Mouse (Mus musculus) liver, adult 2 months (tissue): ENCODE data around the gene Tbx21. TPM values are rescaled to one million over a fixed set of nuclear protein-coding genes. Genes with fewer than 3 reads are reported as not detected.

Source experiments
- DNase-seq: peaks from one replicate; pipeline ENCODE4 v3.0.0-alpha.2; 2011; ENCODE audit warnings: low read depth, low spot score; ENCODE audit errors: extremely low read depth
- H3K27ac ChIP-seq: fragments of 200-500 bp; replicated peaks from 2 replicates; pipeline ENCODE4 v1.5.1; 2012; ENCODE audit warnings: low read depth, mild to moderate bottlenecking, control low read depth, inconsistent platforms, low read length; ENCODE audit not compliant: insufficient read depth
- H3K27me3 ChIP-seq: fragments of 200-500 bp; 2 replicates; pipeline ENCODE4 v1.6.1; 2012; ENCODE audit warnings: mild to moderate bottlenecking, moderate library complexity, low read length, inconsistent platforms; ENCODE audit not compliant: control insufficient read depth, insufficient read depth
- H3K36me3 ChIP-seq: fragments of 200-500 bp; 2 replicates; pipeline ENCODE4 v1.6.1; 2012; ENCODE audit warnings: low read length, inconsistent platforms; ENCODE audit not compliant: control insufficient read depth, insufficient read depth
- H3K4me1 ChIP-seq: fragments of 200-500 bp; 2 replicates; pipeline ENCODE4 v1.6.1; 2011; ENCODE audit warnings: low read length; ENCODE audit not compliant: control insufficient read depth, insufficient read depth
- H3K4me3 ChIP-seq: fragments of 200-500 bp; 2 replicates; pipeline ENCODE4 v1.5.1; 2011; ENCODE audit warnings: low read depth, mild to moderate bottlenecking, control low read depth, low read length, moderate library complexity; ENCODE audit not compliant: insufficient read depth
- H3K79me2 ChIP-seq: fragments of 200-500 bp; 2 replicates; pipeline ENCODE4 v1.6.1; 2012; ENCODE audit warnings: inconsistent platforms, mild to moderate bottlenecking, low read length, moderate library complexity; ENCODE audit not compliant: control insufficient read depth, insufficient read depth
- H3K9ac ChIP-seq: fragments of 200-500 bp; 2 replicates; pipeline ENCODE4 v1.6.1; 2012; ENCODE audit warnings: low read depth, mild to moderate bottlenecking, control low read depth, inconsistent platforms, low read length
- CTCF ChIP-seq: fragments of 200-500 bp; IDR thresholded peaks from 2 replicates; pipeline ENCODE4 v1.5.1; 2011; ENCODE audit warnings: low read depth, low read length, control low read depth
- POLR2A ChIP-seq: fragments of 200-500 bp; IDR thresholded peaks from 2 replicates; pipeline ENCODE4 v1.6.1; 2011; ENCODE audit warnings: low read length, control low read depth; ENCODE audit not compliant: insufficient read depth; ENCODE audit errors: extremely low read depth
- WGBS: fragments of 180-500 bp; shearing (Covaris S2); methylation state at CpG from one replicate; pipeline ENCODE4 v1.1.7; 2018; 5-methylcytosine and 5-hydroxymethylcytosine counted together
- polyA plus RNA-seq: library from polyadenylated mRNA; depleted of rRNA; stranded (reverse); fragments of >200 nt; gene quantifications from 2 replicates; pipeline ENCODE4 v1.2.3, GENCODE M21; 2012
- total RNA-seq: library from RNA; depleted of rRNA; stranded (reverse); fragments of >200 nt; gene quantifications from 2 replicates; pipeline ENCODE4 v1.2.3, GENCODE M21; 2014

Tbx21 gene
- total and polyA plus RNA-seq, 2 experiments, result 0.09 to 0.38 TPM

- TF ChIP-seq CTCF (0 out of 2 replicates have a peak, but pooled peaks have one; percentile 24), POLR2A (no peak)
- H3K79me2 ChIP-seq, result no peaks in the 10 kb centered on the region
- no peak overlapping the region for H3K4me3 ChIP-seq
- H3K4me1 ChIP-seq, result no peaks in the 10 kb centered on the region
- no peak overlapping the region for H3K27ac ChIP-seq
- H3K9ac ChIP-seq, result no peak overlapping the region
- no peaks in the 10 kb centered on the region for H3K36me3 ChIP-seq
- DNase-seq, result no peak
- no peaks in the 10 kb centered on the region for H3K27me3 ChIP-seq
- WGBS, result 35% methylated on average over 11 of the region's 11 CpGs
These were observed 8.3 kb upstream of the Tbx21 start for GRCm38 (mm10) chr11:97123282-97123890.

- Histone ChIP-seq H3K27me3 (peaks cover 3% of the 10 kb centered on the region; the same call in 1 of the 2 replicates), H3K36me3 (no peaks in the 10 kb centered on the region), H3K79me2 (no peaks in the 10 kb centered on the region), H3K4me1 (no peaks in the 10 kb centered on the region), H3K27ac (no peak overlapping the region), H3K4me3 (no peak overlapping the region), H3K9ac (no peak overlapping the region)
- DNase-seq, result no peak
- TF ChIP-seq POLR2A, result no peak
- TF ChIP-seq CTCF, result no peak
- WGBS, result 83% methylated on average over 3 of the region's 3 CpGs
These were observed 5.5 kb upstream of the Tbx21 start for GRCm38 (mm10) chr11:97120641-97121040.

- Histone ChIP-seq H3K27ac (no peak overlapping the region), H3K36me3 (no peaks in the 10 kb centered on the region), H3K9ac (no peak overlapping the region), H3K4me1 (no peaks in the 10 kb centered on the region), H3K79me2 (no peaks in the 10 kb centered on the region), H3K27me3 (peaks cover 4% of the 10 kb centered on the region; the same call in 1 of the 2 replicates), H3K4me3 (no peak overlapping the region)
- DNase-seq, result no peak
- 72% methylated on average over 10 of the region's 10 CpGs for WGBS
- TF ChIP-seq POLR2A, result no peak
These were observed 5.1 kb upstream of the Tbx21 start for GRCm38 (mm10) chr11:97120221-97120620.

GRCm38 (mm10) chr11:97115797-97116196 lies 666 bp upstream of the Tbx21 start:
- no peaks in the 10 kb centered on the region for H3K79me2 ChIP-seq
- no peak for DNase-seq
- no peak overlapping the region for H3K27ac ChIP-seq
- no peak overlapping the region for H3K4me3 ChIP-seq
- no peak overlapping the region for H3K9ac ChIP-seq
- no peaks in the 10 kb centered on the region for H3K36me3 ChIP-seq
- peaks cover 3% of the 10 kb centered on the region; the same call in 1 of the 2 replicates for H3K4me1 ChIP-seq
- TF ChIP-seq POLR2A (no peak), CTCF (no peak)
- WGBS, result 16% methylated on average over 11 of the region's 11 CpGs
- peaks cover 11% of the 10 kb centered on the region for H3K27me3 ChIP-seq

- no peak overlapping the region for H3K4me3 ChIP-seq
These were observed 2.5 kb downstream of the Tbx21 start for GRCm38 (mm10) chr11:97112519-97113125.

GRCm38 (mm10) chr11:97108976-97109375 lies 6.2 kb downstream of the Tbx21 start:
- Histone ChIP-seq H3K36me3 (no peaks in the 10 kb centered on the region), H3K4me3 (no peak overlapping the region), H3K27ac (no peak overlapping the region), H3K27me3 (no peaks in the 10 kb centered on the region), H3K79me2 (no peaks in the 10 kb centered on the region), H3K4me1 (no peaks in the 10 kb centered on the region), H3K9ac (no peak overlapping the region)
- DNase-seq, result no peak
- TF ChIP-seq CTCF (no peak), POLR2A (no peak)
- WGBS, result 77% methylated on average over 16 of the region's 16 CpGs

More at GRCm38 (mm10) chr11:97112519-97113125, 2.5 kb downstream of the Tbx21 start:
- no peak for DNase-seq
- Histone ChIP-seq H3K27ac (no peak overlapping the region), H3K9ac (no peak overlapping the region), H3K4me1 (peaks cover 3% of the 10 kb centered on the region; the same call in 1 of the 2 replicates), H3K79me2 (no peaks in the 10 kb centered on the region), H3K27me3 (peaks cover 11% of the 10 kb centered on the region), H3K36me3 (no peaks in the 10 kb centered on the region)
- WGBS, result 93% methylated on average over 9 of the region's 9 CpGs
- TF ChIP-seq CTCF (no peak), POLR2A (no peak)
